Mouse (Mus musculus) forebrain, embryonic 16.5 days (tissue): ENCODE measurements at regions not wholly inside any gene's neighbourhood (a gene's known extent, or its start where the extent isn't known, plus 50 kb on each side); places are given as distances from the start of the nearest gene placed in this dataset.

Experiments
- ATAC-seq: fragments of 200-750 bp; cut with Nextera tagmentation; 2 replicates; pipeline ENCODE4 v1.8.0; 2017; ENCODE audit warnings: mild to moderate bottlenecking, moderate library complexity
- H3K27ac ChIP-seq: fragments of 300-500 bp; sonication (generic); 2 replicates; pipeline ENCODE4 v1.5.1; 2014; ENCODE audit warnings: low read length, control low read depth
- H3K27me3 ChIP-seq: fragments of 300-500 bp; sonication (generic); replicated peaks from 2 replicates; pipeline ENCODE4 v1.6.1; 2014; ENCODE audit warnings: low read length; ENCODE audit not compliant: control insufficient read depth, insufficient read depth
- H3K36me3 ChIP-seq: fragments of 300-500 bp; sonication (generic); 2 replicates; pipeline ENCODE4 v1.6.1; 2014; ENCODE audit not compliant: control insufficient read depth, insufficient read depth
- H3K4me1 ChIP-seq: fragments of 300-500 bp; sonication (generic); replicated peaks from 2 replicates; pipeline ENCODE4 v1.6.1; 2014; ENCODE audit warnings: low read length; ENCODE audit not compliant: control insufficient read depth, insufficient read depth
- H3K4me2 ChIP-seq: fragments of 300-500 bp; sonication (generic); 2 replicates; pipeline ENCODE4 v1.6.1; 2014; ENCODE audit warnings: mild to moderate bottlenecking, low read length, control low read depth
- H3K4me3 ChIP-seq: fragments of 300-500 bp; sonication (generic); replicated peaks from 2 replicates; pipeline ENCODE4 v1.5.1; 2014; ENCODE audit warnings: mild to moderate bottlenecking, low read length, control low read depth
- H3K9ac ChIP-seq: fragments of 300-500 bp; sonication (generic); replicated peaks from 2 replicates; pipeline ENCODE4 v1.6.1; 2014; ENCODE audit warnings: low read depth, low read length, control low read depth
- H3K9me3 ChIP-seq: fragments of 300-500 bp; sonication (generic); 2 replicates; pipeline ENCODE4 v1.6.1; 2016; ENCODE audit warnings: low read length; ENCODE audit not compliant: control insufficient read depth
- WGBS: fragments of 180-500 bp; shearing (Covaris S2); extraction: QIAGEN DNeasy Blood & Tissue Kit; methylation state at CpG from one replicate; pipeline ENCODE4 v1.1.7; 2014; 5-methylcytosine and 5-hydroxymethylcytosine counted together

DNA sequence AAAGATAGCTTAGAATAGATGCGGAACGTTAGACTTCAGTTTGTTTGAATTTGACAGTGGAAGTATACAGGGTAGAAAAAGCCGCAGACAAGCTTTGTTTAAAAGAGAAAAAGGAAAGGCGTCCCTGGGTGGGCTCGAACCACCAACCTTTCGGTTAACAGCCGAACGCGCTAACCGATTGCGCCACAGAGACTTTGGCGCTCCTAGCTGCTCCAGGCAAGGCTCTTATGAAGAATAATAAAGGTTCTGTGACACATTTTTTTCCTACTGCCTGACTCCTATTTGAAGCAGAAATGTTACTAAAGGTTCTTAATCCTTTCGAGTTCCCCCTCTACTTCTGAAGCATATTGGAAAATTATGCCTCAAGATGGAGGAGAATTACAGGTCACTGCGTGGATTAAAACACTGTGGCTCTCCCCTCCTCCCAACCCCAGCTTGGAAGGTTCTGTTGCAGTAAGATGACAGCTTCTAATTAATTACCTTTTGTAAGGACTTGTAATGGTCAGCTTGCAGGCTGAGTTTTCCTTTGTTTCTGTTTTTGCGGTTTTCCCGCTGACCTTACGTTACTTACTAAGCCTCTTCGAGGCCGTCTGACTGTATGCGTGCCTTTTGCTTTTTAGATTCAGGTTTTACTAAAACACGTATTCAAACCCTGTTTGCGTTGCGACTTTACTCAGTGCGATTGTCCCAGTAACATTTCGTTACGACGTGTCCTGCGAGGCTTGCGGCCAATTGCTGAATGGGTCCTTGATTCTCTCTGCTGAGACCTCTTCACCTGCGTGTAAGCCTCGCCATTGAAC lies 85.1 kb upstream of the Commd3 start:
- peak overlapping the region; percentile 62 for H3K9ac ChIP-seq
- ATAC-seq: peak; percentile 92
- no peaks in the 10 kb centered on the region for H3K9me3 ChIP-seq
- peak overlapping the region; percentile 72 for H3K4me3 ChIP-seq
- under 1% methylated on average over 31 of the region's 31 CpGs for WGBS
- H3K4me2 ChIP-seq: peak overlapping the region; percentile 80
- no peaks in the 10 kb centered on the region for H3K36me3 ChIP-seq
- no peaks in the 10 kb centered on the region for H3K27me3 ChIP-seq
- peaks cover 2% of the 10 kb centered on the region; the same call in 1 of the 2 replicates for H3K4me1 ChIP-seq
- peak overlapping the region; percentile 34 for H3K27ac ChIP-seq

DNA sequence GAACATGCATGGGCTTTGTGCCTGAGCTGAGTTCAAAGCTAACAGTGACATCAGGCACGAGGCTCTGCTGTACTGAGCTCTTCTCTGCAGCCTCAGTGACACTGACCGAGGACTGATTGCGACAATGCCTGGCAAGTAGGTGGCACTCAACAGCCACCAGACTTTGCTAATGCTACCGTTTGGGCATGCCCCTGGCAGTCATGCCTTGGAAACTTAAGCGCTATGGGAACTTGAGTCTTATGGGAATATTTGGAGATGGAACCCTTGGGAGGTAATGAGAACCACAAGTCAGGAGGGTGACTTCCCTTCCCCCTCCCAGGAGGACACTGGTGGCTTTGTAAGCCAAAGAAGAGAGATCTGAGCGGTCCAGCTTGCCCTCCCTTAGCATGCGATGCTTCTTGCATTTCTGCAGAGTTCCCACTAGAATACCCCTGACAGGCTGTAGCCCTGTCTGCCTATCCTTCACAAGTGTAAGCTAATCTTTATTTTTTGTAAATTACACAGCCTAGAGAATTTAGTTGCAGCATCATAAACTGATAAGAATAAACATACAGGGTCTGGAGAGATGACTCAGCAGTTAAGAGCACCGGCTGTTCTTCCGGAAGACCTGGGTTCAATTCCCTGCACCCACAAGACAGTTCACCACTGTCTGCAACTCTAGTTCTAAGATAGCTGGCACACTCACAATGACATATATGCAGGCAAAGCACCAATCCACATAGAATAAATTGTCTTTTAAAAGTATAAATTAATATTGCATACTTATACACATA lies 86.4 kb upstream of the Commd3 start:
- Histone ChIP-seq H3K4me3 (no peak overlapping the region), H3K9me3 (no peaks in the 10 kb centered on the region), H3K4me2 (no peak overlapping the region), H3K36me3 (no peaks in the 10 kb centered on the region), H3K9ac (no peak overlapping the region), H3K27ac (no peak overlapping the region), H3K4me1 (peaks cover 2% of the 10 kb centered on the region; the same call in 1 of the 2 replicates), H3K27me3 (no peaks in the 10 kb centered on the region)
- no peak for ATAC-seq
- WGBS: 42% methylated on average over 9 of the region's 9 CpGs

DNA sequence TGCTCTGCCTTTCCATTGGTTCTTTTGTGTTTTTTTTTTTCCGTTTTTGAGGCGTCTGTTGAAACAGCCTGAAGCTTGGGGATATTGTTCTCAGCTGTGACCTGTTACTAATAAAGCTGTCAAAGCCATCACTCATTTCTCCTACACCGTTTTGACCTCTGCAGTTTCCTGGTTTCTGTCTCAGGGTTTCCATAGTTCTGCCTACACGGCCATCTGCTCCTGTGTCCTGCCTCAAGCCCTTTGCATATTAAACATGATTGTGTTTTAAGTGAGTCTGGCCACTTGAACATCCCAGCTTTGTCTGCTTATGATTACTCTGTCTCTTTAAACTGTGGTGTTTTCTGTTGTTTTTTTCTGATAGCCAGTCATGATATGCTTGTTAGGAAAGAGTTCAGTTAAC lies 114.1 kb upstream of the Commd3 start:
- no peaks in the 10 kb centered on the region for H3K27me3 ChIP-seq
- no peak overlapping the region for H3K4me2 ChIP-seq
- ATAC-seq: no peak
- H3K4me3 ChIP-seq: no peak overlapping the region
- H3K27ac ChIP-seq: no peak overlapping the region
- H3K9ac ChIP-seq: no peak overlapping the region
- no peaks in the 10 kb centered on the region for H3K4me1 ChIP-seq
- no peaks in the 10 kb centered on the region for H3K36me3 ChIP-seq
- 44% methylated on average over 4 of the region's 4 CpGs for WGBS
- H3K9me3 ChIP-seq: no peaks in the 10 kb centered on the region

DNA sequence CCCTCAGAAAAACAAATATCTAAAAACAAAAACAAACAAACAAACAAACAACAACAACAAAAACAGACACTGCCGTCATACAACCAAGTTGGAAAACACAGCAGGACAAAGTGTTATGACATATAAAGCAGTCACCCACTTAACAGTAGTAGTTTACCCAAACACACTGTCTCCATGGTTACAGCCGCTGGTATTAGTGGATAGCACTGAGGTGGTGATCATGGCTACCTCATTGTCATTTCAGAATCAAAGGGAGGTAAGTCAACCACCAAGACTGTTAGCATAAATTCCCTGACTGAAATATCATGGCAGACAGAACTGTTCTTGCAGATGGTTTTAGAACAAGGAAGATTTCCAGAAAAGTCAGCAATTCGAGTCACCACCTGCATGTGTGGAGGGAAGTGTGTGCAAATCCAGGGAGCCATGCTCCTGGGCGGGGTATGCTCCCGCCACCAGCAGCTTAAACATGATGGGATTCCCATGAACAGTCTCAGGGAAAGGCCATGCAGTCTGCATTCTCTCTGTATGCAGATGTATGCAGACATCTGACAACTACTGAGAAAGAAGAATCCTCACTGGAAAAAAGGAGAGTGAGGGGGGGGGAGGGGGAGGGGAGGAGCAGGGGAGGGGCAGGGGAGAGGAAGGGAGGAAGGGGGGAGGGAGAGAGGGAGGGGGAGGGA lies 124.1 kb upstream of the Commd3 start:
- Histone ChIP-seq H3K4me2 (no peak overlapping the region), H3K27ac (no peak overlapping the region), H3K9me3 (no peaks in the 10 kb centered on the region), H3K4me3 (no peak overlapping the region), H3K27me3 (no peaks in the 10 kb centered on the region), H3K9ac (no peak overlapping the region), H3K4me1 (no peaks in the 10 kb centered on the region), H3K36me3 (no peaks in the 10 kb centered on the region)
- ATAC-seq: no peak
- WGBS: 63% methylated on average over 5 of the region's 5 CpGs

- H3K27ac ChIP-seq: no peak overlapping the region
- no peak overlapping the region for H3K4me3 ChIP-seq
- no peak for ATAC-seq
- H3K9me3 ChIP-seq: no peaks in the 10 kb centered on the region
- 86% methylated on average over 7 of the region's 7 CpGs for WGBS
- no peaks in the 10 kb centered on the region for H3K27me3 ChIP-seq
- no peak overlapping the region for H3K4me2 ChIP-seq
- H3K9ac ChIP-seq: no peak overlapping the region
- no peaks in the 10 kb centered on the region for H3K4me1 ChIP-seq
- H3K36me3 ChIP-seq: no peaks in the 10 kb centered on the region
Measured at GRCm38 (mm10) chr2:18524387-18524786, 131.8 kb upstream of the Dnajc1 start.

DNA sequence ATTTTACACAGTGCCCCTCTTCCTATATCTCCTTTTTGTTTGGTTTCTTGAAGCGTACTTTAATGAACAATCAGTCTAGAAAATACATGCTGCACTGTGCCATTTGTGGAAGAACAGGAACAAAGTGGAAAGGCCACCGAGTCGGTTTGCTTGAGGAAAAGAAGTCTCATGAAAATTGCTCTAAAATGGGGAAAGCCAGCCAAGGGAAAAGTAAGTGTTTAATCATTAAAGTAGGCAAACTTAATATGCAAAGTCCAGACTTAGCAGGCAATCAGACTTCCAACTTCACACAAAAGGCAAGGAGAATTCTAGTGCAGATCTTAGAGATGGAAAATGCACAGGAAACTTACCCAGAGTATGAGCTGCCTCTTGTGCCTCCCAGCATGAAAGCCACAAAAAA lies 131.3 kb upstream of the Dnajc1 start:
- Histone ChIP-seq H3K4me1 (no peaks in the 10 kb centered on the region), H3K36me3 (no peaks in the 10 kb centered on the region), H3K4me3 (no peak overlapping the region), H3K9ac (no peak overlapping the region), H3K27me3 (no peaks in the 10 kb centered on the region), H3K4me2 (no peak overlapping the region), H3K9me3 (no peaks in the 10 kb centered on the region), H3K27ac (no peak overlapping the region)
- ATAC-seq: no peak
- WGBS: 68% methylated on average over 3 of the region's 3 CpGs

DNA sequence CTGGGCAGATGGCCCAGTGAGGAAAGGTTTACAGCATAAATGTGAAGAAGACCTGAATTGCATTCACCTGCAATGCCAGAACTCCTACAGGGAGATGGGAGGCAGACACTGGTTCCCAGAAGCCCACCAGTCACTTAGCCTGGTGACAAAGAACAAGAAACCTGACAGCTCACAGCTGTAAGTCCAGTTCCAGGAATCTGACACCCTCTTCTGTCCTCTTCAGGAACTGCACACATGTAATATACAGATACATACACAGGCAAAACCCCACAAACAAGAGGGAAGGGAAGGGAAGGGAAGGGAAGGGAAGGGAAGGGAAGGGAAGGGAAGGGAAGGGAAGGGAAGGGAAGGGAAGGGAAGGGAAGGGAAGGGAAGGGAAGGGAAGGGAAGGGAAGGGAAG lies 120.8 kb upstream of the Dnajc1 start:
- ATAC-seq: no peak
- Histone ChIP-seq H3K27me3 (no peaks in the 10 kb centered on the region), H3K36me3 (no peaks in the 10 kb centered on the region), H3K4me3 (no peak overlapping the region), H3K9ac (no peak overlapping the region), H3K27ac (no peak overlapping the region), H3K4me1 (no peaks in the 10 kb centered on the region), H3K9me3 (no peaks in the 10 kb centered on the region), H3K4me2 (no peak overlapping the region)

DNA sequence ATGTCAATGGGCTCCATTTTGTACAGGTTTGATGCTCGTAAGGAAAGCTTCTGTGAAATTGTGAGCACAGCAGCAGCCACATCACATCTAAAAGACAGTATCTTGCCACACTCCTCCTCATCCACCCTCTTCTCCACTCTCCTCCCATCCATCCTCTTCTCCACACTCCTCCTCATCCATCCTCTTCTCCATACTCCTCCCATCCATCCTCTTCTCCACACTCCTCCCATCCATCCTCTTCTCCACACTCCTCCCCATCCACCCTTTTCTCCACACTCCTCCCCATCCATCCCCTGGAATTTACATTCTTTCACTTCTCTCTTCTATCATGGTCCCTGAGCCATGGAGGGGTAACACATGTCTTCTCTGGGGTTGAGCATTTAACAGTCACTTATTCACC lies 116.7 kb upstream of the Dnajc1 start:
- Histone ChIP-seq H3K9ac (no peak overlapping the region), H3K9me3 (no peaks in the 10 kb centered on the region), H3K27me3 (no peaks in the 10 kb centered on the region), H3K4me3 (no peak overlapping the region), H3K4me2 (no peak overlapping the region), H3K4me1 (no peaks in the 10 kb centered on the region), H3K27ac (no peak overlapping the region), H3K36me3 (no peaks in the 10 kb centered on the region)
- WGBS: 88% methylated on average over 1 of the region's 1 CpGs
- no peak for ATAC-seq

DNA sequence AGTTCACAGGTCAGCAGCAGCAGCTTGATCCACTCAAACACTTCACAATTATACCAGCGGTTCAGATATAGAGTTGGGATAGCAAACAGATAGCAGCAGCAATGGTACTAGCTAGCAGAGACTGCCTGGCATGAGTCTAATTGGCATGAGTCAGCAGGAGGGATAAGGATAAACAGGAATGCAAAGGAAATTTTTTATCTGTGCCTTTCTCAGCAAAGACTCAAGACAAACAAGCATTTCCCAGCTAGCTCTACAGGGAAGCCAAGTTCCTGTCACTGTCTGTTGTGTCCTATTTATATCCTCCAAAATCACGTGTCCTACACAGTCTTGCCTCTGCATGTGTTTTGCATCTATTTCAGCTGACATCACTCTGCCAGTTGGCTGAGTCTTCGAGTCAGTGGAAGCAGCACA lies 80.7 kb upstream of the Dnajc1 start:
- Histone ChIP-seq H3K9me3 (no peaks in the 10 kb centered on the region), H3K4me1 (peaks cover 3% of the 10 kb centered on the region; the same call in 1 of the 2 replicates), H3K4me3 (no peak overlapping the region), H3K27me3 (no peaks in the 10 kb centered on the region), H3K36me3 (no peaks in the 10 kb centered on the region), H3K4me2 (no peak overlapping the region), H3K27ac (no peak overlapping the region), H3K9ac (no peak overlapping the region)
- 39% methylated on average over 3 of the region's 3 CpGs for WGBS
- peak; percentile 98 for ATAC-seq
